Comparison of ENCODE assay signal across 17 mouse cellular contexts in the genomic region with DNA sequence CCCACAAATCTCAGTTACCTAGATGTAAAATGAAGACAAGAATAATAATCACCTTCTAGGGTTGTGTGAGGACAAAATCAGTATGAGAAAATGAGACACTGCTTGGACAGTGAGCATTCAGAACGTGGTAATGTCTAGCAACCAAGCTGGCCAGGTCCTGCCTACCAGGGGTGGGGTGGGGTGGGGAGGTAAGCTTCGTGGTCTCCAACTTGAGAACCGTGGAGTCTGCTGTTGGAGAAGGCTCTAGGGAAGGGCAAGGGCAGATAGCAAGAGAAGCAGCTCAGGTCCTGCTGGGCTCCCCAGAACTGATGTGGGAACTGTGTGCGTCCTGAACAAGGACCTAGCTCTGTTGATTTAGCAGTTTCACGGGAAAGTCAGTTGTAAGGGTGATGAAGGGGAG.
"Had no signal": no experiment of that assay in that cellular context is flagged by ENCODE, and none has a peak within 500 bp of the region (broad histone marks: within the 10 kb centered on the region; RNA-seq: fewer than 3 reads in every experiment).

No protein-coding gene starts in this region.

- H3K4me2 ChIP-seq: neural tube, embryonic 12.5 days; neural tube, embryonic 13.5 days; neural tube, embryonic 15.5 days; stomach, embryonic 15.5 days had no signal

- H3K27ac ChIP-seq: neural tube, embryonic 12.5 days; neural tube, embryonic 13.5 days; neural tube, embryonic 15.5 days; stomach, embryonic 15.5 days; stomach, postnatal 0 days had no signal

- H3K27me3 ChIP-seq: neural tube, embryonic 12.5 days; neural tube, embryonic 13.5 days; neural tube, embryonic 15.5 days; stomach, embryonic 15.5 days had no signal

- DNase-seq: retina, postnatal 1 day; right cerebral cortex, adult 18-20 months; right cerebral cortex, postnatal 14 days; right cerebral cortex, postnatal 25 days; right cerebral cortex, postnatal 4 days; spleen, adult 18-20 months; thymus, adult 18-20 months; thymus, adult 2 months; thymus, postnatal 14 days; thymus, postnatal 25 days; thymus, postnatal 36 days; thymus, postnatal 4 days had no signal

- H3K9ac ChIP-seq: neural tube, embryonic 12.5 days; neural tube, embryonic 13.5 days; neural tube, embryonic 15.5 days; stomach, embryonic 15.5 days had no signal

- H3K4me3 ChIP-seq: neural tube, embryonic 12.5 days; neural tube, embryonic 13.5 days; neural tube, embryonic 15.5 days; stomach, embryonic 15.5 days had no signal

- H3K4me1 ChIP-seq: neural tube, embryonic 12.5 days had no signal

- H3K9me3 ChIP-seq: neural tube, embryonic 12.5 days; neural tube, embryonic 13.5 days; neural tube, embryonic 15.5 days; stomach, embryonic 15.5 days had no signal

- H3K36me3 ChIP-seq: neural tube, embryonic 12.5 days; neural tube, embryonic 13.5 days; neural tube, embryonic 15.5 days; stomach, embryonic 15.5 days had no signal
